Mouse (Mus musculus) intestine, embryonic 14.5 days (tissue): Measurements from ENCODE around the gene 4930548H24Rik. TPM values are rescaled to one million over a fixed set of nuclear protein-coding genes. Genes with fewer than 3 reads are reported as not detected.

Source experiments
- ATAC-seq: fragments of 200-750 bp; cut with Nextera tagmentation; replicated peaks from 2 replicates; pipeline ENCODE4 v1.8.0; 2017; ENCODE audit warnings: low read depth, moderate number of reproducible peaks, moderate TSS enrichment, moderate library complexity; ENCODE audit not compliant: low FRiP score, low TSS enrichment
- DNase-seq: peaks from one replicate; pipeline ENCODE4 v3.0.0-alpha.2; 2018; ENCODE audit warnings: low spot score
- H3K27ac ChIP-seq: fragments of 300-500 bp; sonication (generic); 2 replicates; pipeline ENCODE4 v1.5.1; 2014; ENCODE audit warnings: low read depth, mild to moderate bottlenecking, control low read depth
- H3K27me3 ChIP-seq: fragments of 300-500 bp; sonication (generic); replicated peaks from 2 replicates; pipeline ENCODE4 v1.6.1; 2014; ENCODE audit warnings: low read length, control low read depth; ENCODE audit not compliant: control insufficient read depth, insufficient read depth
- H3K36me3 ChIP-seq: fragments of 300-500 bp; sonication (generic); 2 replicates; pipeline ENCODE4 v1.6.1; 2014; ENCODE audit warnings: low read length, control low read depth; ENCODE audit not compliant: control insufficient read depth, insufficient read depth
- H3K4me1 ChIP-seq: fragments of 300-500 bp; sonication (generic); replicated peaks from 2 replicates; pipeline ENCODE4 v1.6.1; 2014; ENCODE audit warnings: low read length, control low read depth, mixed read lengths; ENCODE audit not compliant: control insufficient read depth, insufficient read depth
- H3K4me2 ChIP-seq: fragments of 300-500 bp; sonication (generic); 2 replicates; pipeline ENCODE4 v1.6.1; 2014; ENCODE audit warnings: low read length
- H3K4me3 ChIP-seq: fragments of 300-500 bp; sonication (generic); 2 replicates; pipeline ENCODE4 v1.5.1; 2014; ENCODE audit warnings: low read depth, low read length, control low read depth, mixed read lengths
- H3K9ac ChIP-seq: fragments of 300-500 bp; sonication (generic); 2 replicates; pipeline ENCODE4 v1.6.1; 2014; ENCODE audit warnings: mild to moderate bottlenecking, low read length
- H3K9me3 ChIP-seq: fragments of 300-500 bp; sonication (generic); 2 replicates; pipeline ENCODE4 v1.6.1; 2016; ENCODE audit warnings: low read length, control low read depth; ENCODE audit not compliant: control insufficient read depth
- WGBS: fragments of 180-500 bp; shearing (Covaris S2); extraction: QIAGEN DNeasy Blood & Tissue Kit; methylation state at CpG from one replicate; pipeline ENCODE4 v1.1.7; 2014; 5-methylcytosine and 5-hydroxymethylcytosine counted together
- polyA plus RNA-seq: library from polyadenylated mRNA; unstranded; fragments of >200 nt; fragmentation: Nextera tagmentation; extraction: Ambion mirVana; gene quantifications from 2 replicates; pipeline ENCODE4 v1.2.1, GENCODE M21; 2014

The 4930548H24Rik gene
- polyA plus RNA-seq, 1 experiment from 2014 or later = not detected

- H3K27me3 ChIP-seq = no peaks in the 10 kb centered on the region
- H3K4me1 ChIP-seq = no peaks in the 10 kb centered on the region
- H3K9ac ChIP-seq = no peak overlapping the region
- DNase-seq = no peak
- 90% methylated on average over 3 of the region's 3 CpGs for WGBS
- no peak overlapping the region for H3K4me3 ChIP-seq
- H3K4me2 ChIP-seq = no peak overlapping the region
- H3K27ac ChIP-seq = no peak overlapping the region
- no peak for ATAC-seq
- no peaks in the 10 kb centered on the region for H3K9me3 ChIP-seq
- no peaks in the 10 kb centered on the region for H3K36me3 ChIP-seq
Observed at GRCm38 (mm10) chr5:31487889-31488288, 2.3 kb downstream of the 4930548H24Rik start.

DNA sequence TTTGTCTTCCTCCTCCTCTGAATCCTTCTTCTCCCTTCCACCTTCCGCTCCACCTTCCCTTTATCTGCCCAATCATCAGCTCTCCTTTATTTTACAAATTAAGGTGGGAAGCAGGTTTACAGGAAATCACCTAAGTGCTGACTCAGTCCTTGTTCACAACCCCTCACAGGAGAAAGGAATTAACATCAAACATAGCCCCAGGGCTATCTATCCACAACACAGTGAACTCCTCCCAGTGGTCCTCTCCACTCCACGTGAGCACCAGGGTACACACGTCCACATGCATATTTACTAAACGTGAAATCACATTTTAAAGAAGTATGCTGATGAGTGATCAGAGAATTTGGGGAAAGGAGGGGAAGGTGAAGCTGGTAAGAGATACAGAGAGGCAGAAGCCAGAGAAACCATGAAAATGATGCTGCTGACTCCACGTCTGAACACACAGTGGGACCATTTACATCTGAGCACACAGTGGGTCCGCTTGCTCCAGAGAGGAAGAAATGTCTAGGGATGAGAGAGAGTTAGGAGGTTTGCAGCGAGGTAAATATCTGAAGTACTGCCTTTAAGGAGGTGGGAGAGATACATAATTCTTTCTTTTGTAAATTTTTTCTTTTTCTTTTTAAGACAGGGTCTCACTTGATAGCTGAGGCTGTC is 3.7 kb downstream of the 4930548H24Rik start:
- no peak overlapping the region for H3K4me3 ChIP-seq
- H3K9ac ChIP-seq = no peak overlapping the region
- no peak overlapping the region for H3K4me2 ChIP-seq
- ATAC-seq (no peak), DNase-seq (no peak)
- H3K9me3 ChIP-seq = no peaks in the 10 kb centered on the region
- H3K27ac ChIP-seq = no peak overlapping the region
- H3K27me3 ChIP-seq = no peaks in the 10 kb centered on the region
- no peaks in the 10 kb centered on the region for H3K4me1 ChIP-seq
- no peaks in the 10 kb centered on the region for H3K36me3 ChIP-seq
- WGBS = 63% methylated on average over 7 of the region's 7 CpGs

- no peaks in the 10 kb centered on the region for H3K27me3 ChIP-seq
- peaks cover 8% of the 10 kb centered on the region for H3K4me1 ChIP-seq
- H3K4me3 ChIP-seq = no peak overlapping the region
- 66% methylated on average over 1 of the region's 1 CpGs for WGBS
- no peaks in the 10 kb centered on the region for H3K9me3 ChIP-seq
- H3K4me2 ChIP-seq = no peak overlapping the region
- DNase-seq (no peak), ATAC-seq (no peak)
- peaks cover 9% of the 10 kb centered on the region for H3K36me3 ChIP-seq
- no peak overlapping the region for H3K9ac ChIP-seq
- no peak overlapping the region for H3K27ac ChIP-seq
Observed at GRCm38 (mm10) chr5:31492031-31492430, 6.5 kb downstream of the 4930548H24Rik start.

GRCm38 (mm10) chr5:31494513-31495297 is 9.2 kb downstream of the 4930548H24Rik start, which contains the start of gene Gpn1:
Gene Gpn1, plus strand, starts transcription at chr5:31494741.
- peak within 1 kb of the TSS; percentile 77 for H3K9ac ChIP-seq
- H3K27me3 ChIP-seq = no peaks in the 10 kb centered on the region
- peaks cover 8% of the 10 kb centered on the region for H3K4me1 ChIP-seq
- ATAC-seq (peak; percentile 100), DNase-seq (peak; percentile 91)
- H3K27ac ChIP-seq = no peak within 1 kb of the TSS
- H3K9me3 ChIP-seq = no peaks in the 10 kb centered on the region
- H3K4me2 ChIP-seq = peak within 1 kb of the TSS; percentile 87
- under 1% methylated on average over 49 of the region's 49 CpGs for WGBS
- peaks cover 33% of the 10 kb centered on the region for H3K36me3 ChIP-seq
- peak within 1 kb of the TSS; percentile 98 for H3K4me3 ChIP-seq

DNA sequence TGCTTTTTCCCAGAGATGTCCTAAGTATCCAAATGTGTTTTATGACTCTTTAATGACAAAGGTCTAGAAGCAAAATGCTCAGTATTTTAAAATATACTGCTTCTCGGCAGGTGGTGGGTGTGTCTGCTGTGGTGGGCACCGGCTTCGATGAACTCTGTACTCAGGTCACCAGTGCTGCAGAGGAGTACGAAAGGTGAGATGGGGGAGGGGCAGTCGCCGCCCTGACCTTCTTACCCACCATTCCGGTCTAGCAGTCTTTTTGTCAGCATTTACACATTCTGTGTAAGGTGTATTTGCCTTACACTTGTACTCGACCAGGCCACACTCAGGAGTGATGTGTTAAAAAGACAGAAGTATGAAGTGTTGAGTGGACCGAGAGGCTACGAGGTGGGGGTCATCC is 19.3 kb downstream of the 4930548H24Rik start:
- no peaks in the 10 kb centered on the region for H3K4me1 ChIP-seq
- H3K27ac ChIP-seq = no peak overlapping the region
- no peak overlapping the region for H3K4me2 ChIP-seq
- no peak for ATAC-seq
- H3K9me3 ChIP-seq = no peaks in the 10 kb centered on the region
- no peak for DNase-seq
- no peak overlapping the region for H3K9ac ChIP-seq
- H3K27me3 ChIP-seq = no peaks in the 10 kb centered on the region
- no peak overlapping the region for H3K4me3 ChIP-seq
- H3K36me3 ChIP-seq = peaks cover 94% of the 10 kb centered on the region
- WGBS = 82% methylated on average over 10 of the region's 10 CpGs

- DNase-seq = no peak
- Histone ChIP-seq H3K4me2 (no peak overlapping the region), H3K27ac (no peak overlapping the region), H3K4me1 (no peaks in the 10 kb centered on the region), H3K9ac (no peak overlapping the region), H3K36me3 (peaks cover 88% of the 10 kb centered on the region), H3K4me3 (no peak overlapping the region), H3K27me3 (no peaks in the 10 kb centered on the region), H3K9me3 (no peaks in the 10 kb centered on the region)
- no peak for ATAC-seq
- 76% methylated on average over 1 of the region's 1 CpGs for WGBS
Observed at GRCm38 (mm10) chr5:31512481-31512880, 26.9 kb downstream of the 4930548H24Rik start.

GRCm38 (mm10) chr5:31520556-31520955 is 35.0 kb downstream of the 4930548H24Rik start:
- 85% methylated on average over 6 of the region's 6 CpGs for WGBS
- H3K4me1 ChIP-seq = no peaks in the 10 kb centered on the region; the same call in 1 of the 2 replicates
- no peak overlapping the region for H3K4me2 ChIP-seq
- no peak overlapping the region for H3K4me3 ChIP-seq
- peaks cover 67% of the 10 kb centered on the region for H3K36me3 ChIP-seq
- no peaks in the 10 kb centered on the region for H3K27me3 ChIP-seq
- H3K27ac ChIP-seq = no peak overlapping the region
- ATAC-seq (no peak), DNase-seq (no peak)
- no peaks in the 10 kb centered on the region for H3K9me3 ChIP-seq
- no peak overlapping the region for H3K9ac ChIP-seq

GRCm38 (mm10) chr5:31526354-31527116 is 41.0 kb downstream of the 4930548H24Rik start, which contains the start of gene Slc4a1ap:
Gene Slc4a1ap, plus strand, starts transcription at chr5:31526995.
- Histone ChIP-seq H3K27ac (peak within 1 kb of the TSS; percentile 81), H3K27me3 (no peaks in the 10 kb centered on the region), H3K4me3 (peak within 1 kb of the TSS; percentile 99), H3K4me1 (peaks cover 14% of the 10 kb centered on the region), H3K4me2 (peak within 1 kb of the TSS; percentile 87), H3K9ac (peak within 1 kb of the TSS; percentile 81), H3K9me3 (no peaks in the 10 kb centered on the region), H3K36me3 (peaks cover 46% of the 10 kb centered on the region)
- DNase-seq (peak; percentile 93), ATAC-seq (peak; percentile 91)
- WGBS = under 1% methylated on average over 28 of the region's 28 CpGs
